Mouse (Mus musculus) E14TG2a.4 (cell line): Measurements from ENCODE around the gene Col25a1.

Source experiments
- CTCF ChIP-seq: conservative IDR thresholded peaks from 2 replicates; pipeline ENCODE4 v1.5.1; 2014; ENCODE audit warnings: low read length
- POU5F1 ChIP-seq: IDR thresholded peaks from 2 replicates; pipeline ENCODE4 v1.6.1; 2014; ENCODE audit warnings: low read length, borderline replicate concordance

GRCm38 (mm10) chr3:130620517-130621146 lies 489.3 kb downstream of the Col25a1 start:
- TF ChIP-seq CTCF = no peak
- TF ChIP-seq POU5F1 = no peak
